Mouse (Mus musculus) R1 (cell line): ENCODE results near the gene Usp18.

Source experiments
- DNase-seq: peaks from one replicate; pipeline ENCODE4 v3.0.0-alpha.2; 2018; ENCODE audit warnings: low read depth, low spot score

Gene Usp18

GRCm38 (mm10) chr6:121303466-121304220, 57.9 kb downstream of the Usp18 start:
- no peak for DNase-seq

GRCm38 (mm10) chr6:121304630-121305029, 58.9 kb downstream of the Usp18 start:
- no peak for DNase-seq

- DNase-seq: no peak
These were observed 59.9 kb downstream of the Usp18 start for GRCm38 (mm10) chr6:121305571-121305970.

GRCm38 (mm10) chr6:121310984-121311383, 65.3 kb downstream of the Usp18 start:
- DNase-seq: no peak

GRCm38 (mm10) chr6:121319099-121319498, 73.4 kb downstream of the Usp18 start:
- DNase-seq: no peak
